Mouse (Mus musculus) spleen, adult 2 months (tissue): ENCODE measurements around the gene Grk2. TPM values are rescaled to one million over a fixed set of nuclear protein-coding genes. Genes with fewer than 3 reads are reported as not detected.

Experiments
- DNase-seq, 2 experiments: peaks; one replicate each; pipeline versions ENCODE4 v3.0.0 to v3.0.0-alpha.2; 2012 to 2021; ENCODE audit warnings: low spot score in 2 of 2, low read depth in 1 of 2
- H3K27ac ChIP-seq: fragments of 200-500 bp; 2 replicates; pipeline ENCODE4 v1.5.1; 2012; ENCODE audit warnings: low read length, inconsistent platforms; ENCODE audit not compliant: insufficient read depth
- H3K27me3 ChIP-seq: fragments of 200-500 bp; 2 replicates; pipeline ENCODE4 v1.6.1; 2012; ENCODE audit warnings: mild to moderate bottlenecking, moderate library complexity, low read length, inconsistent platforms; ENCODE audit not compliant: control insufficient read depth, insufficient read depth
- H3K36me3 ChIP-seq: fragments of 200-500 bp; 2 replicates; pipeline ENCODE4 v1.6.1; 2012; ENCODE audit warnings: mild to moderate bottlenecking, low read length, inconsistent platforms; ENCODE audit not compliant: control insufficient read depth, insufficient read depth
- H3K4me1 ChIP-seq: fragments of 200-500 bp; 2 replicates; pipeline ENCODE4 v1.6.1; 2011; ENCODE audit warnings: inconsistent platforms; ENCODE audit not compliant: control insufficient read depth, insufficient read depth, insufficient read length
- H3K4me3 ChIP-seq: fragments of 200-500 bp; 2 replicates; pipeline ENCODE4 v1.5.1; 2011; ENCODE audit warnings: mild to moderate bottlenecking, inconsistent platforms; ENCODE audit not compliant: insufficient read depth, insufficient read length; ENCODE audit errors: extremely low read depth
- CTCF ChIP-seq: fragments of 200-500 bp; IDR thresholded peaks from 2 replicates; pipeline ENCODE4 v1.5.1; 2011; ENCODE audit warnings: mild to moderate bottlenecking, inconsistent platforms; ENCODE audit not compliant: insufficient read depth, insufficient read length, insufficient replicate concordance; ENCODE audit errors: extremely low read depth
- POLR2A ChIP-seq: fragments of 200-500 bp; IDR thresholded peaks from 2 replicates; pipeline ENCODE4 v1.6.1; 2011; ENCODE audit warnings: low read depth, low read length, inconsistent platforms
- WGBS: fragments of 180-500 bp; shearing (Covaris S2); methylation state at CpG from one replicate; pipeline ENCODE4 v1.1.7; 2018; 5-methylcytosine and 5-hydroxymethylcytosine counted together
- polyA plus RNA-seq: library from polyadenylated mRNA; depleted of rRNA; stranded (reverse); fragments of >200 nt; gene quantifications from 2 replicates; pipeline ENCODE4 v1.2.3, GENCODE M21; 2012

The Grk2 gene
- polyA plus RNA-seq, 1 experiment: 301 TPM

- DNase-seq: no peak
- H3K27ac ChIP-seq: no peak overlapping the region
- no peaks in the 10 kb centered on the region for H3K27me3 ChIP-seq
- no peak for TF ChIP-seq POLR2A
- TF ChIP-seq CTCF: no peak
- H3K4me1 ChIP-seq: peaks cover 5% of the 10 kb centered on the region; the same call in 1 of the 2 replicates
- no peak overlapping the region for H3K4me3 ChIP-seq
- 70% methylated on average over 3 of the region's 3 CpGs for WGBS
- peaks cover 30% of the 10 kb centered on the region for H3K36me3 ChIP-seq
Observed at GRCm38 (mm10) chr19:4331273-4331672, 25.3 kb upstream of the Grk2 start.

GRCm38 (mm10) chr19:4330603-4331002 is 24.6 kb upstream of the Grk2 start:
- no peak for TF ChIP-seq CTCF
- no peaks in the 10 kb centered on the region for H3K27me3 ChIP-seq
- H3K27ac ChIP-seq: no peak overlapping the region
- peaks cover 37% of the 10 kb centered on the region for H3K36me3 ChIP-seq
- WGBS: 68% methylated on average over 2 of the region's 2 CpGs
- no peak overlapping the region for H3K4me3 ChIP-seq
- DNase-seq: no peak
- peaks cover 5% of the 10 kb centered on the region; the same call in 1 of the 2 replicates for H3K4me1 ChIP-seq

- Histone ChIP-seq H3K4me3 (no peak overlapping the region), H3K36me3 (peaks cover 54% of the 10 kb centered on the region), H3K27me3 (no peaks in the 10 kb centered on the region), H3K4me1 (0 out of 2 replicates have a peak, but pooled peaks cover 2% of the 10 kb centered on the region), H3K27ac (no peak overlapping the region)
- TF ChIP-seq CTCF (no peak), POLR2A (no peak)
- WGBS: 94% methylated on average over 8 of the region's 8 CpGs
- DNase-seq: no peak
Observed at GRCm38 (mm10) chr19:4328737-4329304, 22.8 kb upstream of the Grk2 start.

GRCm38 (mm10) chr19:4326881-4327280 is 20.9 kb upstream of the Grk2 start:
- DNase-seq: no peak
- H3K36me3 ChIP-seq: peaks cover 64% of the 10 kb centered on the region
- 83% methylated on average over 1 of the region's 1 CpGs for WGBS
- 0 out of 2 replicates have a peak, but pooled peaks cover under 1% of the 10 kb centered on the region for H3K4me1 ChIP-seq
- H3K27ac ChIP-seq: no peak overlapping the region
- no peak for TF ChIP-seq POLR2A
- no peak for TF ChIP-seq CTCF
- H3K27me3 ChIP-seq: no peaks in the 10 kb centered on the region
- H3K4me3 ChIP-seq: no peak overlapping the region

- TF ChIP-seq POLR2A (no peak), CTCF (no peak)
- 84% methylated on average over 3 of the region's 3 CpGs for WGBS
- Histone ChIP-seq H3K36me3 (peaks cover 69% of the 10 kb centered on the region), H3K27me3 (no peaks in the 10 kb centered on the region), H3K4me3 (no peak overlapping the region), H3K27ac (no peak overlapping the region), H3K4me1 (no peaks in the 10 kb centered on the region)
- no peak for DNase-seq
Observed at GRCm38 (mm10) chr19:4326106-4326505, 20.1 kb upstream of the Grk2 start.

- H3K4me1 ChIP-seq: no peaks in the 10 kb centered on the region
- no peak for TF ChIP-seq CTCF
- TF ChIP-seq POLR2A: no peak
- 90% methylated on average over 3 of the region's 3 CpGs for WGBS
- no peak for DNase-seq
- peaks cover 80% of the 10 kb centered on the region for H3K36me3 ChIP-seq
- no peak overlapping the region for H3K27ac ChIP-seq
- H3K4me3 ChIP-seq: no peak overlapping the region
- no peaks in the 10 kb centered on the region for H3K27me3 ChIP-seq
Observed at GRCm38 (mm10) chr19:4322134-4322533, 16.1 kb upstream of the Grk2 start.

- H3K4me1 ChIP-seq: no peaks in the 10 kb centered on the region
- H3K27ac ChIP-seq: no peak overlapping the region
- WGBS: 94% methylated on average over 1 of the region's 1 CpGs
- peaks cover 78% of the 10 kb centered on the region for H3K36me3 ChIP-seq
- no peaks in the 10 kb centered on the region for H3K27me3 ChIP-seq
- H3K4me3 ChIP-seq: no peak overlapping the region
- no peak for DNase-seq
- TF ChIP-seq CTCF (no peak), POLR2A (no peak)
Observed at GRCm38 (mm10) chr19:4321622-4322021, 15.6 kb upstream of the Grk2 start.
